Mouse (Mus musculus) limb, embryonic 13.5 days (tissue): ENCODE measurements around the gene Pigk. TPM values are rescaled to one million over a fixed set of nuclear protein-coding genes. Genes with fewer than 3 reads are reported as not detected.

Source experiments
- ATAC-seq: fragments of 200-750 bp; cut with Nextera tagmentation; 2 replicates; pipeline ENCODE4 v1.8.0; 2017; ENCODE audit warnings: low read depth, moderate number of reproducible peaks, moderate TSS enrichment; ENCODE audit not compliant: low FRiP score
- H3K27ac ChIP-seq: fragments of 300-500 bp; sonication (generic); 2 replicates; pipeline ENCODE4 v1.5.1; 2015; ENCODE audit warnings: inconsistent platforms, mild to moderate bottlenecking, moderate library complexity
- H3K27me3 ChIP-seq: fragments of 300-500 bp; sonication (generic); 2 replicates; pipeline ENCODE4 v1.6.1; 2015; ENCODE audit warnings: mild to moderate bottlenecking, inconsistent platforms
- H3K36me3 ChIP-seq: fragments of 300-500 bp; sonication (generic); 2 replicates; pipeline ENCODE4 v1.6.1; 2015; ENCODE audit warnings: inconsistent platforms, mild to moderate bottlenecking, moderate library complexity
- H3K4me1 ChIP-seq: fragments of 300-500 bp; sonication (generic); 2 replicates; pipeline ENCODE4 v1.6.1; 2015; ENCODE audit warnings: inconsistent platforms
- H3K4me2 ChIP-seq: fragments of 300-500 bp; sonication (generic); replicated peaks from 2 replicates; pipeline ENCODE4 v1.6.1; 2015; ENCODE audit warnings: inconsistent platforms, mild to moderate bottlenecking, moderate library complexity
- H3K4me3 ChIP-seq: fragments of 300-500 bp; sonication (generic); 2 replicates; pipeline ENCODE4 v1.5.1; 2015; ENCODE audit warnings: moderate library complexity, mild to moderate bottlenecking, inconsistent platforms
- H3K9ac ChIP-seq: fragments of 300-500 bp; sonication (generic); 2 replicates; pipeline ENCODE4 v1.6.1; 2015; ENCODE audit warnings: mild to moderate bottlenecking, inconsistent platforms
- H3K9me3 ChIP-seq: fragments of 300-500 bp; sonication (generic); 2 replicates; pipeline ENCODE4 v1.6.1; 2016; ENCODE audit warnings: inconsistent platforms
- WGBS: fragments of 180-500 bp; shearing (Covaris S2); methylation state at CpG from one replicate; pipeline ENCODE4 v1.1.7; 2015; 5-methylcytosine and 5-hydroxymethylcytosine counted together
- polyA plus RNA-seq: library from polyadenylated mRNA; unstranded; fragments of >200 nt; fragmentation: Nextera tagmentation; extraction: Ambion mirVana; gene quantifications from 2 replicates; pipeline ENCODE4 v1.2.1, GENCODE M21; 2015

Gene Pigk
- polyA plus RNA-seq, 1 experiment from 2014 or later: 52.9 TPM

DNA sequence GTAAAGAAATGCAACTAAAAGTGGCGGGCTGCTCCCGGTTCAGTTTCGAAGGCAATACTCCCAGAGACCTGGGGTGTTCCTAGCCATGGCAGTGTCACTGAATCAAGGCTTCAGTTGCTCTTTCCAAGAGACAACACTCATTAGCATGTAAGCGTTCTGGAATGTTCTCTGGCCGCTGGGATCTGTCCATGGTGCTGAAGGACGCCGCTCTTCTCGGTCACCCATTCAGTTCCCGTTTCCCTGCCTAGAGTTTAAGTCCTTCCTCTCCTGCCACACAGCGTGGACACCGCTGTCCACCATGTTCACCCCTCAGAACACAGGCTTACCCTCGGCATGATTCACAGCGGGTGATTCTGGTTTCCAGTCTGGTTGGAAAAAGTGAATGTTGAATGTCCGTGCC lies 107.3 kb downstream of the Pigk start:
- 54% methylated on average over 14 of the region's 14 CpGs for WGBS
- no peaks in the 10 kb centered on the region for H3K36me3 ChIP-seq
- no peak overlapping the region for H3K4me3 ChIP-seq
- no peak overlapping the region for H3K27ac ChIP-seq
- H3K27me3 ChIP-seq: no peaks in the 10 kb centered on the region
- no peak overlapping the region for H3K4me2 ChIP-seq
- peak; percentile 81 for ATAC-seq
- no peak overlapping the region for H3K9ac ChIP-seq
- H3K4me1 ChIP-seq: no peaks in the 10 kb centered on the region
- H3K9me3 ChIP-seq: no peaks in the 10 kb centered on the region

DNA sequence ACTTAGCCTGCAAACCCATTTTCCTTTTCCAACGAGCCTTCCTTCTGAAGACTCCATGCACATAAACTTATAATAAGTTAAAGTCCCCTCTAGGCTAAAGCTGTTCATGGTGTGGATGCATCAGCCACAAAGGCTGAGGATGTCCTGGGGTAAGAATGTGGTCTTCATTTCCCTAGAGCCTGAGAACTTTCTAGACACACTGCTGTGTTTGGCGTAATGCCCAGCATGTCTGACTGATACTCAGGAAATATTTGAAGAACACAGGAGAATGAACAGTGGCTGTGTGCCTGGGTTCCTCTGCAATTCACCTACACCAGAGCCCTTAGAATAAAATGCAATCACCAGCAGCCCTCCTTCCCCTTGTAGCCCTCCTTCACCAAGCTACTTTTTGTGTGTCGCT lies 117.5 kb downstream of the Pigk start:
- no peak overlapping the region for H3K9ac ChIP-seq
- no peak overlapping the region for H3K4me2 ChIP-seq
- 67% methylated on average over 3 of the region's 3 CpGs for WGBS
- H3K4me1 ChIP-seq: no peaks in the 10 kb centered on the region
- no peak overlapping the region for H3K4me3 ChIP-seq
- no peak for ATAC-seq
- no peaks in the 10 kb centered on the region for H3K27me3 ChIP-seq
- H3K27ac ChIP-seq: no peak overlapping the region
- no peaks in the 10 kb centered on the region for H3K9me3 ChIP-seq
- no peaks in the 10 kb centered on the region for H3K36me3 ChIP-seq

- Histone ChIP-seq H3K4me2 (no peak overlapping the region), H3K27me3 (no peaks in the 10 kb centered on the region), H3K9me3 (no peaks in the 10 kb centered on the region), H3K4me3 (no peak overlapping the region), H3K36me3 (no peaks in the 10 kb centered on the region), H3K27ac (no peak overlapping the region), H3K9ac (no peak overlapping the region), H3K4me1 (no peaks in the 10 kb centered on the region)
- ATAC-seq: no peak
- WGBS: 87% methylated on average over 9 of the region's 9 CpGs
Measured at GRCm38 (mm10) chr3:152831974-152832373, 118.1 kb downstream of the Pigk start.

DNA sequence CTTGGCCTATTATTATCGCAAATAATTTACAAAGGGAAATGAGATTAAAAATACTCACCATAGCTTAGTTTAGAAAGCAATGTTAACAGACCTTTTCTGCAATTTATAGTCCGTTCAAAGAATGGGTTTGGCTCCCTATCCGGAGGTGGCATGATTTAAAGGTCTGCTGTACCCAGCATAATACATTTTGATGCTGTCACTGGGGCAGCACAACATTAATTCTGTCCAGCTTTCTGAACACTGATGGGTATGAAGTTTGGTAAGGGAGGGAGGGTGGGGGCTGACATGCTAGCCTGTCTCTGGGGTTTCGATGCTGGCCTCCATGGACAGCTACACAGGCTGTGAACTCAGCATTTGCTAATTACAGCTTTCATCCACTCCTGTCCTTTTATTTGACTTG lies 118.5 kb downstream of the Pigk start:
- Histone ChIP-seq H3K9me3 (no peaks in the 10 kb centered on the region), H3K9ac (no peak overlapping the region), H3K4me1 (no peaks in the 10 kb centered on the region), H3K27ac (no peak overlapping the region), H3K4me3 (no peak overlapping the region), H3K27me3 (no peaks in the 10 kb centered on the region), H3K36me3 (no peaks in the 10 kb centered on the region), H3K4me2 (no peak overlapping the region)
- WGBS: 83% methylated on average over 4 of the region's 4 CpGs
- no peak for ATAC-seq

DNA sequence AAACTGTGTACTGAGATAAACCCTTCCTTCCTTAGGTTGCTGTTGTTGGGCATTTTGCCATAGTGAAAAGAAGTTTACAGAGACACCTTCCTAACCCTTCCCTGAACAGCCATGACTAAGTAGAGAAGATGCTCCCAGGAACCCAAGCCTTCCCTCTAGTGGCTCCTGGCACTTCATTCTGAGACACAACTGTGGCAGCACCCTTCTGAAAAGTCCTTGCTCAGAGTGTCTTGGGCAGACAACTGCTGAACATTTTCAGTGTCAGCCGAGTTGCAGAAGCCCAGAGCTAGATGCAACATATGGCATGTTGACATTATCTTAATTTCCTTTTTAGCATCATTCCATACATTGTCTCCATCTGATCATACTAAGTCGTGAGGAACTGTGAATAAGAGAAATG lies 123.5 kb downstream of the Pigk start:
- no peak overlapping the region for H3K4me2 ChIP-seq
- no peaks in the 10 kb centered on the region for H3K9me3 ChIP-seq
- no peaks in the 10 kb centered on the region for H3K27me3 ChIP-seq
- no peak overlapping the region for H3K4me3 ChIP-seq
- no peak overlapping the region for H3K27ac ChIP-seq
- H3K4me1 ChIP-seq: 0 out of 2 replicates have a peak, but pooled peaks cover 5% of the 10 kb centered on the region
- WGBS: 66% methylated on average over 2 of the region's 2 CpGs
- no peaks in the 10 kb centered on the region for H3K36me3 ChIP-seq
- ATAC-seq: no peak
- no peak overlapping the region for H3K9ac ChIP-seq

DNA sequence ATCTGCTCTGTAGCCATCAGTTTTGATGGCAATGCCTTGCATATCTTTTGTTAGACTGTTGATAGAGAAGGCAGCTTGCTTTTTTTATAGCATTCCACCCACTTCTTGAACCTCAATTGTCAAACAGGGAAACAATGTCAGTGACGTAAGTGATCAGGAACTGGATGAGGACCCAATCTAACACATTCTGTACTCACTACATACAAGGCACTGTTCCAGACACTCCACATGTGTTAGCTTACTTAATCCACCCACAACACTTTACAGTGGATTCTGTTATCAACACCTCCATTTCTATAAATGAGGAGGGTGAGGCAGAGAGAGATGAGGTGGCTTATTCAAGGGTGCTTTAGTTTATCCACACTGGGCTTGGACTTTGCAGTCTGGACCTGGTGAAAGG lies 124.0 kb downstream of the Pigk start:
- 78% methylated on average over 1 of the region's 1 CpGs for WGBS
- H3K27ac ChIP-seq: no peak overlapping the region
- no peak overlapping the region for H3K4me3 ChIP-seq
- H3K27me3 ChIP-seq: no peaks in the 10 kb centered on the region
- no peak overlapping the region for H3K4me2 ChIP-seq
- 0 out of 2 replicates have a peak, but pooled peaks cover 5% of the 10 kb centered on the region for H3K4me1 ChIP-seq
- H3K9ac ChIP-seq: no peak overlapping the region
- no peaks in the 10 kb centered on the region for H3K9me3 ChIP-seq
- no peaks in the 10 kb centered on the region for H3K36me3 ChIP-seq
- no peak for ATAC-seq

GRCm38 (mm10) chr3:152841264-152841663 lies 127.4 kb downstream of the Pigk start:
- no peak for ATAC-seq
- no peaks in the 10 kb centered on the region for H3K36me3 ChIP-seq
- H3K9me3 ChIP-seq: no peaks in the 10 kb centered on the region
- H3K4me2 ChIP-seq: no peak overlapping the region
- H3K27ac ChIP-seq: no peak overlapping the region
- H3K4me1 ChIP-seq: 0 out of 2 replicates have a peak, but pooled peaks cover 5% of the 10 kb centered on the region
- no peak overlapping the region for H3K4me3 ChIP-seq
- no peak overlapping the region for H3K9ac ChIP-seq
- 71% methylated on average over 6 of the region's 6 CpGs for WGBS
- no peaks in the 10 kb centered on the region for H3K27me3 ChIP-seq

GRCm38 (mm10) chr3:152842648-152843047 lies 128.7 kb downstream of the Pigk start:
- WGBS: 83% methylated on average over 3 of the region's 3 CpGs
- Histone ChIP-seq H3K9me3 (no peaks in the 10 kb centered on the region), H3K9ac (no peak overlapping the region), H3K27ac (no peak overlapping the region), H3K27me3 (no peaks in the 10 kb centered on the region), H3K4me1 (0 out of 2 replicates have a peak, but pooled peaks cover 9% of the 10 kb centered on the region), H3K36me3 (no peaks in the 10 kb centered on the region), H3K4me3 (no peak overlapping the region), H3K4me2 (no peak overlapping the region)
- no peak for ATAC-seq

GRCm38 (mm10) chr3:152843925-152844324 lies 130.0 kb downstream of the Pigk start:
- Histone ChIP-seq H3K9me3 (no peaks in the 10 kb centered on the region), H3K36me3 (no peaks in the 10 kb centered on the region), H3K4me1 (0 out of 2 replicates have a peak, but pooled peaks cover 9% of the 10 kb centered on the region), H3K27me3 (no peaks in the 10 kb centered on the region), H3K27ac (no peak overlapping the region), H3K9ac (no peak overlapping the region), H3K4me3 (no peak overlapping the region), H3K4me2 (no peak overlapping the region)
- no peak for ATAC-seq

DNA sequence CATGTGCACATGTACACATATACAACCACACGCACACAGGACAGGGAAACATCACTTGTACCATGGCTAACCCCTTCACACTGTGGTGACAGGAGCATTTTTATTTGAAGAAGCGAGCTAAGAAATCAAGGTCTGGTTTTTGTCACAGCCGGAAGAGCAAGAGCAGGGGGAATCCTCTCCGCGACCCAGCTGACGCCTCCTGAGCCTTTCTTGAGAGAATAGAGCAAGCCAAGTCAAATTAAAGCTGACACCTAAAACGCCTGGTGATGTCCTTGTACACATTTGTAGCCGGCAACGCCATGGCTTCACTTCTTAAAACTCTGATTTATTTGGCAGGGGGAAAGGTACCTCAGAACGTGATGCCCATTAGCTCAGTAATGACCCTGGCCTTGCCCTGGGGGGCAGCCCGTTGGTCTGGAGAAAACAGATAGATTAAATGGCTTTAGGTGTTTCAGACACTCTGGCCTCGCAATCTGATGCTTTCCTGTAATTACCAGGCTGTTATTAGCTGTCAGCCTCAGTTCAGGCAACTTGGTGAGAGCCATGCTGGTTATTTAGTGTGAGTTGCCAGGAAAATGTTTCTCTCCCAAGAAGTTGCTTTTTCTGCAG lies 141.2 kb downstream of the Pigk start:
- ATAC-seq: no peak
- Histone ChIP-seq H3K9me3 (no peaks in the 10 kb centered on the region), H3K27ac (no peak overlapping the region), H3K36me3 (no peaks in the 10 kb centered on the region), H3K9ac (no peak overlapping the region), H3K4me2 (no peak overlapping the region), H3K27me3 (0 out of 2 replicates have a peak, but pooled peaks cover 3% of the 10 kb centered on the region), H3K4me1 (0 out of 2 replicates have a peak, but pooled peaks cover 6% of the 10 kb centered on the region), H3K4me3 (no peak overlapping the region)
- WGBS: 21% methylated on average over 12 of the region's 12 CpGs

GRCm38 (mm10) chr3:152856095-152856494 lies 142.2 kb downstream of the Pigk start:
- no peak for ATAC-seq
- WGBS: 58% methylated on average over 10 of the region's 10 CpGs

DNA sequence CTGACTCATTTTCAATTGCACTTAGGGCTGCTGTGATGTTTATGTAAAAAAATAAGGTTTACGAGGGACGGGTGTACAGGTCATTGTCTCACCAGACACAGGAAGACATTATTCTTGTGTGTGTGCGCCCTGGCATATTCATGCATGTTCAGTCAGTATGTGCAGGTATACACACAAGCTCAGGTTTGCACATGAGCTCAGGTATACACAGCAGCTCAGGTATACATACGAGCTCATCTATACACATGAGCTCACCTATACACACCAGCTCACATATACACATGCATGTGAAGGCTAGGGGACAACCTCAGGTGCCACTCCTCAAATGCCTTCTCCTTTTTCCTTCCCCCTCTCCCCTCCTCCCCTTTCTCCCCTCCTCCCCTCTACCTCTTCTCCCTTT lies 147.6 kb downstream of the Pigk start:
- ATAC-seq: no peak
- H3K4me3 ChIP-seq: no peak overlapping the region
- H3K27me3 ChIP-seq: peaks cover 3% of the 10 kb centered on the region; the same call in 1 of the 2 replicates
- no peaks in the 10 kb centered on the region for H3K36me3 ChIP-seq
- no peak overlapping the region for H3K27ac ChIP-seq
- WGBS: 78% methylated on average over 4 of the region's 4 CpGs
- H3K9me3 ChIP-seq: 0 out of 2 replicates have a peak, but pooled peaks cover 3% of the 10 kb centered on the region
- no peaks in the 10 kb centered on the region for H3K4me1 ChIP-seq
- H3K9ac ChIP-seq: no peak overlapping the region
- no peak overlapping the region for H3K4me2 ChIP-seq

More at GRCm38 (mm10) chr3:152856095-152856494, 142.2 kb downstream of the Pigk start:
- H3K4me2 ChIP-seq: no peak overlapping the region
- H3K36me3 ChIP-seq: no peaks in the 10 kb centered on the region
- no peak overlapping the region for H3K9ac ChIP-seq
- H3K4me3 ChIP-seq: no peak overlapping the region
- H3K4me1 ChIP-seq: 0 out of 2 replicates have a peak, but pooled peaks cover 6% of the 10 kb centered on the region
- H3K9me3 ChIP-seq: no peaks in the 10 kb centered on the region
- no peak overlapping the region for H3K27ac ChIP-seq
- H3K27me3 ChIP-seq: peaks cover 6% of the 10 kb centered on the region; the same call in 1 of the 2 replicates

GRCm38 (mm10) chr3:152861978-152862377 lies 148.1 kb downstream of the Pigk start:
- ATAC-seq: no peak
- Histone ChIP-seq H3K4me2 (no peak overlapping the region), H3K9me3 (0 out of 2 replicates have a peak, but pooled peaks cover 3% of the 10 kb centered on the region), H3K4me3 (no peak overlapping the region), H3K9ac (no peak overlapping the region), H3K4me1 (no peaks in the 10 kb centered on the region), H3K27ac (no peak overlapping the region), H3K27me3 (peaks cover 3% of the 10 kb centered on the region; the same call in 1 of the 2 replicates), H3K36me3 (no peaks in the 10 kb centered on the region)
- 59% methylated on average over 1 of the region's 1 CpGs for WGBS
